Mouse (Mus musculus) embryonic fibroblast, embryonic 13.5 days (primary cell): ENCODE data around the gene Sbp.

Experiments used
- CTCF ChIP-seq: IDR thresholded peaks from 2 replicates; pipeline ENCODE4 v1.5.1; 2011; ENCODE audit warnings: mild to moderate bottlenecking, control low read depth, low read length, moderate library complexity, borderline replicate concordance; ENCODE audit not compliant: insufficient read depth
- POLR2A ChIP-seq: IDR thresholded peaks from 2 replicates; pipeline ENCODE4 v1.6.1; 2011; ENCODE audit warnings: low read depth, mild to moderate bottlenecking, control low read depth, low read length, moderate library complexity

GRCm38 (mm10) chr17:23968780-23969179, 27.3 kb downstream of the Sbp start:
- TF ChIP-seq POLR2A (no peak), CTCF (no peak)
